Mouse (Mus musculus) myocyte (in vitro differentiated cells): ENCODE measurements around the gene Aanat.

Experiments
- E2F4 ChIP-seq: IDR thresholded peaks from one replicate; pipeline ENCODE4 v1.6.1; 2011; ENCODE audit warnings: mild to moderate bottlenecking, control low read depth, moderate library complexity; ENCODE audit not compliant: insufficient read depth
- MAX ChIP-seq: IDR thresholded peaks from one replicate; pipeline ENCODE4 v1.6.1; 2011; ENCODE audit warnings: low read depth, mild to moderate bottlenecking, control low read depth
- MYOD1 ChIP-seq, 3 experiments: IDR thresholded peaks; one replicate each; pipeline ENCODE4 v1.6.1; 2011; ENCODE audit warnings: control low read depth in 2 of 3, low read depth in 2 of 3, mild to moderate bottlenecking in 2 of 3, moderate library complexity in 1 of 3; ENCODE audit not compliant: insufficient read length in 2 of 3, control insufficient read depth in 1 of 3
- POLR2A ChIP-seq: IDR thresholded peaks from one replicate; pipeline ENCODE4 v1.6.1; 2011; ENCODE audit warnings: low read depth, mild to moderate bottlenecking, control low read depth, moderate library complexity; ENCODE audit not compliant: insufficient read length
- POLR2AphosphoS2 ChIP-seq: IDR thresholded peaks from one replicate; pipeline ENCODE4 v1.6.1; 2011; ENCODE audit warnings: low read depth, control low read depth; ENCODE audit not compliant: insufficient read length
- TCF12 ChIP-seq: IDR thresholded peaks from one replicate; pipeline ENCODE4 v1.6.1; 2011; ENCODE audit warnings: mild to moderate bottlenecking, control low read depth; ENCODE audit not compliant: poor library complexity, insufficient read depth, severe bottlenecking

DNA sequence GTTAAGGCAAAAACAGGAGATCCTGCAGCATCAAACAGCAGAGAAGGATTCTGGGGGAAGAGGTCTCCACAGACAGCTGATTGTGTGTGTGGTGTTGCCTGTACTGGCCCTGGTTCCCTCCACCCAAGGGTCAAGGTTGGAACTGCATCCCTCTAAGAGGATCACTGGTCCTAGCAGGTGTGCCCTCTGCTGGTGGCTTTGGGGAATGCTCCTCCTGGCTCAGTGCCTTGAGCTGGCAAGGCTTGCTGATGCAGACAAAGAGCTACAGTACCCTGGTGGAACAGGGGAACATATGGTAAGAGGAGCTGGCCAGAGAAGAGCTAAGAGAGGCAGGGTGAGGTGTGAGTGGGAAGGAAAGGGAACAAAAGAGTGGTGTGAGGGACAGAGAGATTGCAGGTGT, 6.2 kb downstream of the Aanat start:
- peak in 1 of 3 experiments; percentile 31 for TF ChIP-seq MYOD1 (IDR thresholded peaks at IDR 0.05; ENCODE audit: control insufficient read depth in 1 of 3, insufficient read length in 2 of 3, low read depth in 2 of 3)
- TF ChIP-seq POLR2AphosphoS2, result no peak
- no peak for TF ChIP-seq POLR2A
- TF ChIP-seq MAX, result no peak
- TF ChIP-seq E2F4, result no peak
- TF ChIP-seq TCF12, result no peak
